Mouse (Mus musculus): Measurements from ENCODE around the gene Zfp385a. TPM values are rescaled to one million over a fixed set of nuclear protein-coding genes. Genes with fewer than 3 reads are reported as not detected.
"Not testable (repeated sequence)": the region's sequence is repeated elsewhere in the genome, so short reads cannot be mapped to it uniquely, and the experiment has no call there.

Gene Zfp385a
- polyA plus RNA-seq, 1 experiment from 2014 or later = 7.5 TPM

DNA sequence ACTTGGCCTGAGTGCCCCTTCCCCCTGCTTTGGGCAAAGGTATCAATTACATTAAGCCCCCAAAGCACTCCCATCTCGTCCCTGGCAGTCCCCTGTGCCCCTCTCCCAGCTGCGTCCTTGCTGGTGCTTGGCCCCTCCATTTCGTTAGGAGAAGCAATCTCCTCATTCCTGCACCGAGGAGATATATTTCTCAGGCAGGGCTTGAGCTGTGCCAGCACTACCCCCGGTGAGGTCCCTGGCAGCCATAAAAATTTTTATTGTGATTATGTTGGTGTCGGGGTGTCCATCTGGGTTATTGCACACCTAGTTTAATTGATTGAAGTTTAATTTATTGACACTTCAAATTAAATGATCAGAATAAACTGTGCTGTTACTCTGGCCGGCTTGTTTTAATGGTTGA is 61.9 kb downstream of the Zfp385a start:
- WGBS = 51% methylated on average over 7 of the region's 7 CpGs
- Histone ChIP-seq H3K27me3 (replicated peaks; ENCODE audit: control insufficient read depth, insufficient read depth, low read length) (no peaks in the 10 kb centered on the region), H3K9ac (ENCODE audit: low read length) (no peak overlapping the region), H3K4me3 (ENCODE audit: low read depth, low read length) (no peak overlapping the region), H3K27ac (ENCODE audit: low read depth) (no peak overlapping the region), H3K4me2 (ENCODE audit: low read length) (no peak overlapping the region), H3K36me3 (ENCODE audit: control insufficient read depth, insufficient read depth, low read length) (no peaks in the 10 kb centered on the region), H3K4me1 (replicated peaks; ENCODE audit: control insufficient read depth, insufficient read depth, low read length) (peaks cover 14% of the 10 kb centered on the region), H3K9me3 (ENCODE audit: control insufficient read depth, low read length) (no peaks in the 10 kb centered on the region)
- DNase-seq (ENCODE audit: low spot score) (no peak), ATAC-seq (replicated peaks; ENCODE audit: low FRiP score, low TSS enrichment, low read depth) (no peak)

DNA sequence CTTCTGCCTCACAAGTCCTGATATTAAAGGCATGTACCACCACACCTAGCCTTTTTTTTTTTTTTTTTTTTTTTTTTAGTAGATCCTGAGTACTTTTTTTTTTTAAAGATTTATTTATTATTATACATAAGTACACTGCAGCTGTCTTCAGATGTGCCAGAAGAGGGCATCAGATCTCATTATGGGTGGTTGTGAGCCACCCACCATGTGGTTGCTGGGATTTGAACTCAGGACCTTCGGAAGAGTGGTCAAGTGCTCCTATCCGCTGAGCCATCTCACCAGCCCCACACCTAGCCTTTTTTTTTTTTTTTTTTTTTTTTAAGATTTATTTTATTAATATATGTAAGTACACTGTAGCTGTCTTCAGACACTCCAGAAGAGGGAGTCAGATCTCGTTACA is 64.0 kb downstream of the Zfp385a start:
- not testable (repeated sequence) for H3K27ac ChIP-seq (ENCODE audit: low read depth); H3K36me3 ChIP-seq (ENCODE audit: control insufficient read depth, insufficient read depth, low read length); H3K27me3 ChIP-seq (replicated peaks; ENCODE audit: control insufficient read depth, insufficient read depth, low read length); H3K9me3 ChIP-seq (ENCODE audit: control insufficient read depth, low read length); H3K4me2 ChIP-seq (ENCODE audit: low read length); ATAC-seq (replicated peaks; ENCODE audit: low FRiP score, low TSS enrichment, low read depth); H3K4me3 ChIP-seq (ENCODE audit: low read depth, low read length); DNase-seq (ENCODE audit: low spot score); H3K9ac ChIP-seq (ENCODE audit: low read length)
- WGBS = 90% methylated on average over 2 of the region's 3 CpGs
- H3K4me1 ChIP-seq (replicated peaks; ENCODE audit: control insufficient read depth, insufficient read depth, low read length) = peaks cover 14% of the 10 kb centered on the region

DNA sequence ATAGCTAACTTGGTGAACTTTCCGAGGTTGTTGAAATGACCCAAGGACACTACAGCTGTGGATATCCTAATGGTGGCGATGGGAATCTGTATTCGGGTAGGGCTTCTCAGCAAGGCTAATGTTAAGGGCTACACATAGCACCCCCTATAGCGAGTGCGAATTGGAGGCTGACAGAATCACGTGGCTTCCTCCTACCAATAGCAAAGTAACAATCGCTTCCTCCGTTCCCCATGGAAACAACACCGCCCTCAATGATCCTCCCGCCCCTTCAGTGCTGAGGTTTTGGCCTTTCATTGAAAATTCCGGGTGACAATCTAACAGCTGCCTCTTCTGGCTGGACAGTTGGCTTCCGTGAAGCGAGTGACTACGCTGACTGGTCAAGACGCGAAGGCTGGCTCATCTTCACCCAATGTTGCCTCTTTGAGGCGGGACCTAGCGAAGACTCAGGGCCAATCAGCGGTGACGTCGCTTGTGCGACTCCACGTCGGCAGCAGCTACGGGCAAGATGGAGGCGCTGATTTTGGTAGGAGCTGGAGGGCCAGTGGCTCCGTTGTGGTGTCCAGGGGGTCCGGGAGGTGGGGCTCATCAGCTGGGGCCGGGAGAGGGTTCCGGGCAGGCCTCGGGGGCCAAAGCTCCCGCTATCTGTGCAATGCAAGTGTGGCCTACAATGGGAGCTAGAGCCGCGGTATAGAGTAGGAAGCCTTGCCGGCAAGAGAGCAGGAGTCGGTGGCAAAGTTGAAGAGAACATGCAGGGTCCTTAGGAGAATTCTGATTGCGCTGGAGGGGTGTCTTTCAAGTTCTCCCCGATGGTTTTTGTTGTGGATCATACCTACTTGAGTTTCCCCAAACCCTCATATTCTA is 67.2 kb downstream of the Zfp385a start, which contains the start of gene Copz1:
Copz1 (plus strand) TSS at position 296 of the 861 bp plus-strand sequence.
- H3K4me3 ChIP-seq (ENCODE audit: low read depth, low read length) = peak within 1 kb of the TSS; percentile 87
- DNase-seq (ENCODE audit: low spot score) = peak; percentile 91

DNA sequence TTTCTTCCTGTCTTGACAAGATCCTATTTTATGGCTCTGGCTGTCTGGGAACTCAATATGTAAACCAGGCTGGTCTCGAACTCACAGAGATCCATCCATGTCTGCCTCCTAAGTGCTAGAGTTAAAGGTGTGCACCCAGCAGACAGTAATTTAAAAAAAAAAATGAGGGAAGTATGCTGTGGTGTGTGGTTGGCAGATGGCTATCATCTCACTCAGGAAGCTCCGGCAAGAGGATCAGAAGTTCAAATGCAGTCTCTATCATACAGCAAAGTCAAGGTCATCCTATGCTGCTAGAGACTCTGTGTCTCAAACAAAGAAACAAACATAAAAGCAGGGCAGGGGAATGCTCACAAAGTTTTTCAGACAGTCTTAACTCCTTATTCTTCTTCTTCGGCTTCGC is 71.0 kb downstream of the Zfp385a start:
- no peak overlapping the region for H3K4me2 ChIP-seq (ENCODE audit: low read length)
- no peaks in the 10 kb centered on the region for H3K9me3 ChIP-seq (ENCODE audit: control insufficient read depth, low read length)
- H3K27ac ChIP-seq (ENCODE audit: low read depth) = no peak overlapping the region
- 76% methylated on average over 4 of the region's 4 CpGs for WGBS
- no peaks in the 10 kb centered on the region for H3K27me3 ChIP-seq (replicated peaks; ENCODE audit: control insufficient read depth, insufficient read depth, low read length)
- H3K4me1 ChIP-seq (replicated peaks; ENCODE audit: control insufficient read depth, insufficient read depth, low read length) = peaks cover 5% of the 10 kb centered on the region
- no peak for ATAC-seq (replicated peaks; ENCODE audit: low FRiP score, low TSS enrichment, low read depth)
- H3K4me3 ChIP-seq (ENCODE audit: low read depth, low read length) = no peak overlapping the region
- H3K9ac ChIP-seq (ENCODE audit: low read length) = no peak overlapping the region
- no peak for DNase-seq (ENCODE audit: low spot score)
- H3K36me3 ChIP-seq (ENCODE audit: control insufficient read depth, insufficient read depth, low read length) = no peaks in the 10 kb centered on the region

More for the DNA sequence above, 67.2 kb downstream of the Zfp385a start, which contains the start of gene Copz1:
- 0 out of 2 replicates have a peak within 1 kb of the TSS, but pooled peaks have one; percentile 12 for H3K27ac ChIP-seq (ENCODE audit: low read depth)
- peaks cover 14% of the 10 kb centered on the region for H3K4me1 ChIP-seq (replicated peaks; ENCODE audit: control insufficient read depth, insufficient read depth, low read length)
- no peaks in the 10 kb centered on the region for H3K27me3 ChIP-seq (replicated peaks; ENCODE audit: control insufficient read depth, insufficient read depth, low read length)
- no peaks in the 10 kb centered on the region for H3K36me3 ChIP-seq (ENCODE audit: control insufficient read depth, insufficient read depth, low read length)
- peak within 1 kb of the TSS; percentile 82 for H3K9ac ChIP-seq (ENCODE audit: low read length)
- under 1% methylated on average over 38 of the region's 38 CpGs for WGBS
- H3K4me2 ChIP-seq (ENCODE audit: low read length) = peak within 1 kb of the TSS; percentile 82
- peak; percentile 99 for ATAC-seq (replicated peaks; ENCODE audit: low FRiP score, low TSS enrichment, low read depth)
- H3K9me3 ChIP-seq (ENCODE audit: control insufficient read depth, low read length) = no peaks in the 10 kb centered on the region

DNA sequence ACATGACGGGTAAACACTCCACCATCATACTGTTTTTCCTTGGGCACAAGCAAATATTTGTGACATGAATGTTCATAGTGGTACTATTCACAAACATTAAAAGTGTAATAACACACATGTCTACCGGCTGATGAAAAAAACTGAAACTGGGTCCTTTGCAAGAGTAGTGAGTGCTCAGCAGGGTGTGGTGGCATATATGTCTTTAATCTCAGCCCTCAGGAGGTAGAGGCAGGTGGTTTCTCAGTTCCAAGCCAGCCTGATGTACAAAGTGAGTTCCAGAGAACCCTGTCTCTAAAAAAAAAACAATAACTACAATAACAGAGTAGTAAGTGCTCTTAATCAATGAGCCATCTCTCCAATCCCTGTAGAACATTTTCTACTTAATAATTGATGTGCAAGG is 75.1 kb downstream of the Zfp385a start:
- H3K27ac ChIP-seq (ENCODE audit: low read depth) = no peak overlapping the region
- H3K36me3 ChIP-seq (ENCODE audit: control insufficient read depth, insufficient read depth, low read length) = no peaks in the 10 kb centered on the region
- no peak overlapping the region for H3K4me3 ChIP-seq (ENCODE audit: low read depth, low read length)
- DNase-seq (ENCODE audit: low spot score) (no peak), ATAC-seq (replicated peaks; ENCODE audit: low FRiP score, low TSS enrichment, low read depth) (no peak)
- no peaks in the 10 kb centered on the region for H3K27me3 ChIP-seq (replicated peaks; ENCODE audit: control insufficient read depth, insufficient read depth, low read length)
- no peak overlapping the region for H3K4me2 ChIP-seq (ENCODE audit: low read length)
- H3K9ac ChIP-seq (ENCODE audit: low read length) = no peak overlapping the region
- 87% methylated on average over 2 of the region's 2 CpGs for WGBS
- H3K4me1 ChIP-seq (replicated peaks; ENCODE audit: control insufficient read depth, insufficient read depth, low read length) = no peaks in the 10 kb centered on the region
- H3K9me3 ChIP-seq (ENCODE audit: control insufficient read depth, low read length) = no peaks in the 10 kb centered on the region

MicroRNAs encoded within 50 kb of the gene (microRNA counts, 519-probe panel; counts per million panel counts)
- microRNA mmu-miR-148b = 4,194 counts per million, percentile 66 among the panel's probes with 10 or more counts

Small RNA genes within 50 kb of the gene (microRNA-seq; reads per million reads assigned to microRNA genes)
- gene Mir148b = 442 reads per million, percentile 71 among the genes with 10 or more reads in this experiment
- 0.34 reads per million for gene Mir6963

Other genes starting within 250 kb of the Zfp385a start
- gene Smug1, start 173.0 kb downstream of the Zfp385a start, polyA plus RNA-seq (2014; fragmentation: Nextera tagmentation; extraction: Ambion mirVana) = 21.8 and 23.5 TPM in 2 replicates
- 118 and 123 TPM in 2 replicates for gene Cbx5, start 100.3 kb downstream of the Zfp385a start, polyA plus RNA-seq (2014; fragmentation: Nextera tagmentation; extraction: Ambion mirVana)
- 837 and 906 TPM in 2 replicates for gene Hnrnpa1, start 99.7 kb downstream of the Zfp385a start, polyA plus RNA-seq (2014; fragmentation: Nextera tagmentation; extraction: Ambion mirVana)
- gene Nfe2, start 81.7 kb downstream of the Zfp385a start, polyA plus RNA-seq (2014; fragmentation: Nextera tagmentation; extraction: Ambion mirVana) = 1.8 and 1.9 TPM in 2 replicates
- gene Copz1, start 67.4 kb downstream of the Zfp385a start, polyA plus RNA-seq (2014; fragmentation: Nextera tagmentation; extraction: Ambion mirVana) = 266 and 283 TPM in 2 replicates
- 0.11 and 0.34 TPM in 2 replicates for gene Gpr84, start 29.5 kb downstream of the Zfp385a start, polyA plus RNA-seq (2014; fragmentation: Nextera tagmentation; extraction: Ambion mirVana)
- 64.9 and 69.4 TPM in 2 replicates for gene Itga5, start 26.7 kb upstream of the Zfp385a start, polyA plus RNA-seq (2014; fragmentation: Nextera tagmentation; extraction: Ambion mirVana)
- gene Gtsf1, start 90.4 kb upstream of the Zfp385a start, polyA plus RNA-seq (2014; fragmentation: Nextera tagmentation; extraction: Ambion mirVana) = not detected in 2 replicates
- gene Gtsf2, start 108.4 kb upstream of the Zfp385a start, polyA plus RNA-seq (2014; fragmentation: Nextera tagmentation; extraction: Ambion mirVana) = not detected in 2 replicates
- 3.2 TPM in 2 replicates for gene Nckap1l, start 113.7 kb upstream of the Zfp385a start, polyA plus RNA-seq (2014; fragmentation: Nextera tagmentation; extraction: Ambion mirVana)
- 6.8 and 7.1 TPM in 2 replicates for gene Pde1b, start 162.9 kb upstream of the Zfp385a start, polyA plus RNA-seq (2014; fragmentation: Nextera tagmentation; extraction: Ambion mirVana)
- gene Ppp1r1a, start 197.9 kb upstream of the Zfp385a start, polyA plus RNA-seq (2014; fragmentation: Nextera tagmentation; extraction: Ambion mirVana) = 11.6 and 12.3 TPM in 2 replicates
- not detected in 2 replicates for gene Glycam1, start 225.0 kb upstream of the Zfp385a start, polyA plus RNA-seq (2014; fragmentation: Nextera tagmentation; extraction: Ambion mirVana)

Measured in intestine, embryonic 14.5 days (tissue).